Mouse (Mus musculus) telencephalon, adult 2 months (tissue): Measurements from ENCODE around the gene Reg2.
"Not testable (repeated sequence)": the region's sequence is repeated elsewhere in the genome, so short reads cannot be mapped to it uniquely, and the experiment has no call there.

Experiments used
- DNase-seq: peaks from one replicate; pipeline ENCODE4 v3.0.0-alpha.2; 2011; ENCODE audit warnings: low read depth, low spot score

Gene Reg2

DNA sequence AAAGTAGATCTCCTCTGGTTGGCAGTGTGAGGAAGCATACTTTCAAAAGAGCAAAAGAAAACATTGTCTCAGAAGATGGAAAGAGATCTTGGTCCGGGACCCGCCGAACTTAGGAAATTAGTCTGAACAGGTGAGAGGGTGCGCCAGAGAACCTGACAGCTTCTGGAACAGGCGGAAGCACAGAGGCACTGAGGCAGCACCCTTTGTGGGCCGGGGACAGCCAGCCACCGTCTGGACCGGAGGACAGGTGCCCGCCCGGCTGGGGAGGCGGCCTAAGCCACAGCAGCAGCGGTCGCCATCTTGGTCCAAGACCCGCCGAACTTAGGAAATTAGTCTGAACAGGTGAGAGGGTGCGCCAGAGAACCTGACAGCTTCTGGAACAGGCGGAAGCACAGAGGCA is at the start of gene Reg2:
Reg2 (plus strand) TSS at position 301 of the 400 bp plus-strand sequence.
- not testable (repeated sequence) for DNase-seq

DNA sequence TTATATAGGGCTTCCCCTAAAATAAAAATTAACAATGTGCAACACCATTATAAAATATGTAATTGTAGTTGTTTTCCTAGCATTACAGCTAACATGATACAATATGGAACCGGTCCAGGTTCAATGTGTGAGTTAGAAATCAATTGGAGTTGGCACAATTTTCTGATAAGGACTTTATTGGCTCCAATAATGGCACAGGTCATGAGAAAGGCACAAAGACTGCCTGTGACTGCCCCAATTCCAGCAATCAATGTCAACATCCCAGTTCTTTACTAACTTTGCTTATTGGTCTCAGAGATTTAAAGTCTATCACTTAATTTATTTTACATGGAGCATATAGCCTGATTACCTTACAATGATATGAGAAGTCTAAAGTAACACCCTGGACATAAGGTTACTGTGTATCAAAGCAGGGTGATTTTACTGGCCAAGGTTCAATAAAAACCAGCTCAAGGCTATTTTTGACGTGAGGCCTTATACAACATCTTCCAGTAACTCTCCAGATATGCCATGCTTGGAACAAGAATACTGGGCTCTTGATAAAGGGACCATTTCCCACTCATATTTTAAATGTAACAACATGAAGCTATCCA is 33.4 kb upstream of the Reg2 start:
- no peak for DNase-seq

DNA sequence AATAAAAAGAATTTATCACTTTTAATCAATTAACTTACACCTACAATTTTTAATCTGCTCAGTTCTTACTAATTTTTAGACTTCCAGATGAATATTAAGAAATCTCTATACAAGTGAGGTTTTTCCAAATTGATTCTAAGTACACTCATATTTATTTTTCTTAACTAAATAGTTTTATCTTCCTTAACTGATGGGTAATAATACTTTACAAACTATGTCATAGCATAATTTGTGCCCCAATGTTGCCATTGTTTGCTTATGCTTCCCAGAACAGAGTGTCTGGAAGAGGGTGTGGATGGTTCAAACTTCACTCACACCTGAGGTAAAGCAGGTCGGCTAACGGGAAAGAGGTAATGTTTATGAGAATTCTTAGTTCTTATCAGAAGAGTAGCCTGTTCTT is 25.1 kb upstream of the Reg2 start, which contains the start of gene Reg3b:
Reg3b (plus strand) TSS at position 301 of the 400 bp plus-strand sequence.
- DNase-seq: no peak

DNA sequence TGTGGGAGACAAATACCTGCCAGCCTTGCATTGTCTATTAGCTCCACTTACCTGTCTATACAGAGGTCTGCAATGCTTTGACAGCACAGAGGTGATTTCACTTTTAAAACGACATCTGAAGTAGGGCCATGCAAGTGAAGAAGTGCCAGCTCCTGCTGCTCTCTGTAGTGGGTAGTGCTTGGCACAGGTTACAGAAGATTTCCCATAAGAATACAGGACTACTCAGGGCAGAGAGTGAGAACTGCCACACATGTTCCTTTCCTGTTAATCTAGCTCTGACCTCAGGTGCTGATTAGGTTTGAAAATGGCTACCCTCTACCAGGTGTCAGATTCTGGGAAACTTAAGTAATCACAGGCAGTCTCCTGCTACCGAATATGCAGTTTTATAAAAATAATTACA is 16.7 kb upstream of the Reg2 start, which contains the start of gene Reg3d:
Reg3d (minus strand) TSS at position 101 of the 400 bp plus-strand sequence.
- no peak for DNase-seq

DNA sequence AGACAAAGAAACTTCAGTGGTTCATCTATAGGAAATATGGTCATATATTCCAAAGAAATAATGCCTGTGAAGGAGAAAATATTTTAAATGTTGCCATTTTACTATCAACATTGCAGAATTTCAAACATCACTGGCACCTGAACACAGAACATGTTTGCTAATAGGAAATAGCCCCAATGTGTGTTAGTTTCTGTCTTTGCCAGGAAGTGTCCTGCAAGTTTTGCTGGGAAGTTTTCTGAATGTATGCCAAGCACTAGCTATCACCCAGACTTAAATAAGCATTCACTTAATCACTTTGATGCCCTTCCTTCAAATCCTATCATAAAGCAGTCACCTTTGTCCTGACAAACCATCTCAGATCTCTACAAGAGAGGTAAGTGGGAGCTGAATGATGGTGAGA is 15.0 kb upstream of the Reg2 start, which contains the start of gene Reg3a:
Reg3a (plus strand) TSS at position 301 of the 400 bp plus-strand sequence.
- DNase-seq: no peak

DNA sequence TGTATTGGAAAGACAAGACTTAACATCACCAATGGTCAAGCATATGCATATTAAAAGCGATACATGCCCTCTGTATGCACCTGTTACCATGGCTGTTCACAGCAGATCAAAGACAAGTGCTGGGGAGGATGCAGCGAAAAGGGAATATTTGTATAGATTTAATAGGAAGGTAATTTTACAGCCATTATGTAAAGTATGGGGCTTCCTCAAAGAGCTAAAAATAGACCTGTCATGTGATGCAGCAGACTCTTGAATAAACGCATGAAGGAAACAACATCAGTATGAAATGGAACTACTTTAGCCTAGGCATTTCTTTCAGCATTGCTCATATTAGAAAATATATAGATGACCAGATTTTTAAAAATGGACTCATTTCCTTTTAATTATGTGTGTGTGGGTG is 9.8 kb upstream of the Reg2 start:
- no peak for DNase-seq

DNA sequence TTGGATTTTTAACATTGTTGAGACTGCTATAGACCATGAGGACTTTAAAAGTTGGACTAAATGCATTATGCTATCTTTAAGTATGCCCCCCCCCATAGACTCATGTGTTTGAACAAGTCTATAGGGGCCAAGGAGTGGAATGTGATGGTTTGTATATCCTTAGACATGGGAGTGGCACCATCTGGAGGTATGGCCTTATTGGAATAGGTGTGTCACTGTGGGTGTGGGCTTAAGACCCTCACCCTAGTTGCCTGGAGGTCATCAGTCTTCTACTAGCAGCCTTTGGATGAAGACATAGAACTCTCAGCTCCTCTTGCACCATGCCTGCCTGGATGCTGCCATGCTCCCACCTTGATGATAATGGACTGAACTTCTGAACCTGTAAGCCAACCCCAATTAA is 27.0 kb downstream of the Reg2 start, which contains the start of gene Reg1:
Reg1 (plus strand) TSS at position 301 of the 400 bp plus-strand sequence.
- DNase-seq: not testable (repeated sequence)

DNA sequence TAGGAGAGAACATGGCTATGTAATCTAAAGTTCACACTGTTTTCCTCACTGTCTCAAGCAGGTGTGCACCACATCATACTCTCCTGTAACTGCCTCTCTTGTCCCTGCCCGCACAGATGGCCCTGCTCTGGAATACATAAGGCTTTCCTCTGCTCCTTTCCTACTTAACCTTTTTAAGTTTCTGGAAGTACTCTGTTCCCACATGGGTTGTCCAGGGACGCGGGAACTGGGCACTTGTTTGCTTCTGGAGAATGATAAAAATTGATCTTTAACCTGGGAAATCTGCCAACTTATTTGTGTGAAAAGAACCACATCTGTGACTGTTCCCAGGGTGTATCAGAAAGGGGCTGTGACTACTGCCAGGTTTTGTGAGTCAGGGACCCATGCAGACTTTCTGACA is 30.1 kb downstream of the Reg2 start:
- no peak for DNase-seq

DNA sequence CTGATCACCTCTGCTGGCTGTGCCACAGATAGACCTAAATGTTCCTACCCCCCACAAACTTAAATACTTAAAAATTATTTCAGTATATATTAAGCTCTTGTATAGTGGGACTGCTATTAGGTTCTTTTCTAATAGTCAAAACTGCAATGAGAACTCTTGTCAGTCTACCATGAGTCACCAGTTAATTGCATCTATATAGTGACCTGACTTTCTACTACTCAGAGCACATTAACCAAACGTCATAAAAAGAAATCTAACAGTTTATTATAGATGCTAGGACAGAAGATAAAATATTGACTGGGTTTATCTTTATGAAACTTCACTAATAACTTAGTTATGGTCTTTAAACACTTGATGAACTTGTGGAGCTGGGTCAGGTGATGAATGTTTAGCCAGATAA is 51.8 kb downstream of the Reg2 start:
- DNase-seq: no peak

DNA sequence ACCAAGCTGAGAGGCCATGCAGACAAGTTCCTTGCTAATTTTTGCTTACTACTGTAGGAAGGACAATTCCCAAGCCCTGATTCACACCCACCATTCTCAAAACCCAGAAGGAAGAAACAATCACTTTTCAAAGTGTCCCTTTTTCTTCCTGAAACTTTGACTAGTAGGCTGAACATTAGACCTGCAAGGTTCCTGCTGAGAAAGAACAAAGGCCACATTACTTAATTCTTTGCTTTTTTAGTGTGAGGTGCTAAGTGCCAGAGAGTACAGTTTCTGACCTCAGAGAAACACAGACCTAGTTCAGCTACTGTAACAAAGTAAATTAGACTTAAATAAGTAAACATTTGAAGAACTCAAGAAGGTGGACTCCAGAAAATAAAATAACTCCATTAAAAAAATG is 53.0 kb downstream of the Reg2 start:
- no peak for DNase-seq

DNA sequence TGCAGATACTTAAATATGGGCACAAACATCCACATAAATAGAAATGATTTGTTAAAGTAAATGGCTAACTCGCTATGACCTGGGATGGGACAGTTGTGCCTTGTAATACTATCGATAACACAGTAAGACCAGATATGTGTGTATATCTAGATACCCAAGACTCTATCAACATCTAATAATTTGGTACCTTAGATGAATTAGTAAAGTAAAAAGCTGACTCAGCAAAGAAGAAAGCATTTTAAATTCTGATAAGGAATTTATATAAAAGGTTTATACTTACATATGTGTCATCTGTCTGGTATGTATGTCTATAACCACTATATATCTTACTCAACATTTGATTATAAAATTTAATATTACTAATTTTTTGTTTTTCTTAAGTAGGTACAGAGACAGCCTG is 57.4 kb downstream of the Reg2 start:
- DNase-seq: no peak
